Mouse (Mus musculus) left cerebral cortex, adult 2 months (tissue): ENCODE results near the gene Tmem140. TPM values are rescaled to one million over a fixed set of nuclear protein-coding genes. Genes with fewer than 3 reads are reported as not detected.

ENCODE experiments used
- DNase-seq, 2 experiments: peaks; one replicate each; pipeline ENCODE4 v3.0.0; 2021 to 2022; ENCODE audit warnings: low spot score in 2 of 2, mixed read lengths in 1 of 2; ENCODE audit errors: extremely low spot score in 1 of 2
- H3K27ac ChIP-seq: fragments of 200-600 bp; 2 replicates; pipeline ENCODE4 v1.8.1; 2022
- H3K4me3 ChIP-seq: fragments of 200-600 bp; 2 replicates; pipeline ENCODE4 v1.8.1; 2022
- CTCF ChIP-seq: fragments of 200-600 bp; IDR thresholded peaks from 2 replicates; pipeline ENCODE4 v1.8.1; 2022; ENCODE audit warnings: antibody characterized with exemption, mild to moderate bottlenecking, moderate library complexity
- intact Hi-C: fragments of 180-260 bp; cut with DNase I; formaldehyde crosslinking; loops from one replicate; pipeline ENCODE4 v1.15.1; 2025
- total RNA-seq, 2 experiments: library from RNA; stranded (reverse); gene quantifications; 2 replicates each; pipeline ENCODE4 v1.2.3; 2021

Tmem140 gene
- total RNA-seq, 2 experiments from 2014 or later = 3.1 TPM

DNA sequence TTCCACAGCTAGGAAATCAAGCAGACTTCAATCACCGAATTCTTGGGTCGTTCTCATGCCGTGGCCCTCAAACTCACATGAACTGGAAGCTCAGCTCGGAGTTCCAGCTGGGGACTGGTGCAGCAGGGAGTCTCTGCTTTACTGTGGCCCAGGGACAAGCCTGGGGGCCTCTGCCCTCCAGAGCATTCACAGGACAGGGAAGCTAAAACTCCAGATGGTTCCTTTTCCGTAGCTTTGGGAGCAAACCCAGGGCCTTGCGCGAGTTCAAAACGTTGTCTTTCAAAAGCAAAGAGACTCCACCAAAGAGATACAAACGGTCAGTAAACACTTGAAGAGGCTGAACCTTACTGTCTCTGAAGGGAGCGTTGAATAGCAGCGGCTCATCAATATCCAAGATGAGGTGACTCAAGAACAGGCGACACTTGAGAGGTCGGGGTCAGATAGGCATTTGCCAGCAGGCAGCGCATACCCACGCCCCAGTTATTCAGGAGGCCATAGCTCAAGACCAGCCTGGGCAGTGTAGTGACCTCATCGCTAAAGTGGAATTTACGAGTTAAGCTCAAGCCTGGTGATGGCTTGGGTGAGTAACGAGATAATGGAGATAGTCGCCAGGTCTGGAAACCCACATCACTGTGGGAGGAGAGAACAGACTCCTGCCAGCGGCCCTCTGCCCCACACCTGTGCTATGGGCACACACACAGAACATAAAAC lies 5.7 kb downstream of the Tmem140 start:
- Histone ChIP-seq H3K27ac (no peak overlapping the region), H3K4me3 (no peak overlapping the region)
- no peak for TF ChIP-seq CTCF
- DNase-seq = no peak
- intact Hi-C loops = no loop called here

GRCm38 (mm10) chr6:34869225-34869915 lies 6.4 kb downstream of the Tmem140 start:
- Histone ChIP-seq H3K27ac (peak overlapping the region; percentile 24; the same call in 1 of the 2 replicates), H3K4me3 (no peak overlapping the region)
- no peak for TF ChIP-seq CTCF
- intact Hi-C loops = no loop called here
- no peak for DNase-seq

GRCm38 (mm10) chr6:34870136-34870535 lies 7.2 kb downstream of the Tmem140 start:
- Histone ChIP-seq H3K4me3 (no peak overlapping the region), H3K27ac (no peak overlapping the region)
- TF ChIP-seq CTCF = no peak
- peak in 1 of 2 experiments; percentile 3 for DNase-seq
- intact Hi-C loops = no loop called here

GRCm38 (mm10) chr6:34870724-34871123 lies 7.8 kb downstream of the Tmem140 start:
- no peak overlapping the region for H3K27ac ChIP-seq
- DNase-seq = no peak
- H3K4me3 ChIP-seq = no peak overlapping the region
- intact Hi-C loops = no loop called here
- TF ChIP-seq CTCF = no peak

- DNase-seq = peak in 1 of 2 experiments; percentile 6
- no peak for TF ChIP-seq CTCF
- intact Hi-C loops = no loop called here
- Histone ChIP-seq H3K27ac (no peak overlapping the region), H3K4me3 (no peak overlapping the region)
Observed at GRCm38 (mm10) chr6:34871929-34872328, 9.0 kb downstream of the Tmem140 start.

DNA sequence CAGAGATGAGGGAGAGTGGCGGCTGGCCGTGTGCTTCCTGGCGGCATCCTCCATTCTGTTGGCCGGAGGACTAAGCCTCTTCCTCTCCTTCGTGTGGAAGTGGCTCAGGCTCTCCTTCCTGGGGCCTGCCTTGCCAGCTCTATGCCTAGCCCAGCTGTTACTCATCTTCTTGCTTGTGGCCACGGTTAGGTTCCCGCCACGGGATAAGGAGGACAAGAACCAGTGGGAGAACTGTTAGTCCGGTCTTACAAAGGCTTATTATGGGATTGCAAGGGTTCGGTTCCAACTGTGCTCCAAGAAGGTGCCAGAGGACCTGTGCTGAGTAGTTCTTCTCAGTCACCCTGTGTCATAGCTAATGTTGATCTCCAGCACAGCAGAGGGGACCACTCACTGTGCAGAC lies 9.9 kb downstream of the Tmem140 start:
- Histone ChIP-seq H3K27ac (no peak overlapping the region), H3K4me3 (no peak overlapping the region)
- no peak for DNase-seq
- no peak for TF ChIP-seq CTCF
- intact Hi-C loops = no loop called here

DNA sequence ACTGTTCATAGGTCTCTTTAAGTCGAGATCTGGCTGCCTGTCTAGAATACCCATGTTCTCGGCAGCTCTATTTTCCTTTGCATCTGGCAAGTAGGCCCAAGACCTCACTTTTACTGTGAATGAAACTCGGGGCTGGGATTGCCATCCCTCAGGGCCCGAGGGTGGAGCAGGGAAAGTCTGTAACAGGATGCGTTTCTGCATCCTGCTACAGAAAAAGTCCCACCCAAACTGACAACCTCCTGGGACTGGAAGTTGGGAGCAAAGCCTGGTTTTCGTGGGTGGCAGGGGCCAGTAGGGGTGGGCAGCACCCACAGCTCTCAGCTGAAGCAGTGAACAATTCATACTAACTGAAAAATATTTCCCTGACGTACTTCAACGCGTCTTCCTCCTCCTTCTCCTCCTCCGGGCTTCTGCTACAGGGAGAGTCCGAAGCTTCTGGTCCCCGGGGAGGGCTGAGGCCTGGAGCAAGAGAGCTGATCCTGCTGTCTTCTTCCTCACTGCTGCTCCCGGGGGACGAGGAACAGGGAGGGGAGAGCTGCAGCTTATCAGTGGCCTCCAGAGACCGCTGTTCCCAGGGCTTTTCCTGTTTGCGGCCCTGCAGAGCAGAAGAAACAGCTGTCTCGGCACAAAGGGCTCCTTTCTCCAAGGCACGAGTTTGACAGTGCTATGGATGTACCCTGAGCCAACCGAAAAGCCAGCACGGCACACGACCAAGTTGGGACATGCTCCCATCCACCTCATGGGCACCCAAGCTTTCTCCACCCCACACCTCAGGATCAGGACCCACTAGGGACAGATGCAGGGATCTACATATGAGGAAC lies 11.4 kb downstream of the Tmem140 start:
- peak in 1 of 2 experiments; percentile 7 for DNase-seq
- no peak overlapping the region for H3K4me3 ChIP-seq
- H3K27ac ChIP-seq = peak overlapping the region; percentile 72
- TF ChIP-seq CTCF = peak; percentile 8
- intact Hi-C loops = no loop called here

- Histone ChIP-seq H3K27ac (peak overlapping the region; percentile 72), H3K4me3 (no peak overlapping the region)
- DNase-seq = peak in 1 of 2 experiments; percentile 35
- TF ChIP-seq CTCF = no peak
- intact Hi-C loops = loop anchor here (5.0 kb wide), 1 partner anchor 122 kb away; no protein-coding TSS in a partner anchor
Observed at GRCm38 (mm10) chr6:34875268-34875761, 12.4 kb downstream of the Tmem140 start.

DNA sequence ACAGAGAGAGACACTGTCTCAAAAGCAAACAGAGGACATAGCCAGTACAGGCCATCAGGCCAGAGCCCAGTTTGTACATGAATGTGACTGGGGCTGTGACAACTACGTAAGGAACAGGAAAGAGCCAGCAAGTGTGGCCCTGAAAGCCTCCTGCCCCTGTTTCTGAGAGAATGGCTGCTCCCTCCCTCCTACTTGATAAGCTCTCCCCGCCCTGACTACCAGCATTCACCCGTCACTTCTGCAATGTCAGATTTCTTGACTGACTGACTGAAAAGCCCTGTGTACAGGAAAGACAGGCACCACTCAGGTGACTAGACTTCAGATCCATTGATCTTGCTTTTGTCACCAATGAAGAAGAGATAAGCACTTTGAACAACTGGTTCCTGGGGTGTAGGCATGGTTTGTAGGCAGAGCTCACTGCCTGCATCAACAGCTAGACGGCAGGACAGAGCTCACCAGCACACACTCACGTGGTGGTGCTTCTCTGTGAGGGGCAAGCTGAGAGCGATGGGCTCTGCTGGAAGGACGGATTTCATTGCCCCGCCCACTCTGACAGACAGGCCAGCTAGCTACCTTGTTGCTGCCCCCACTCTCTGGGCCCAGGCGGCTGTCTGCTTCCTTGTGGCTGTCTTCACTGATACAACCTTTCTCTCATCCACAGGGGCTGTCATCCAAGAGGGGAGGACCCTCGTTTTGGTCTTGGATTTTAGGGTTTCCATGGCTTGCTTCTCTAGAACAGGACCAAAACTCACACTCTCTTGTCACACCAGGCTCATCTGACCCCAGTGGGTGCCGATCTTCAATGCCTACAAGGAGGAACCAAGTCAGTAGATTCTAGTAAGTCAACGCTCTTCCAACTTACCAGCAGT lies 13.3 kb downstream of the Tmem140 start:
- Histone ChIP-seq H3K27ac (peak overlapping the region; percentile 72), H3K4me3 (no peak overlapping the region)
- peak in 1 of 2 experiments; percentile 11 for DNase-seq
- intact Hi-C loops = loop anchor here (5.0 kb wide), 1 partner anchor 121 kb away; no protein-coding TSS in a partner anchor
- TF ChIP-seq CTCF = no peak

GRCm38 (mm10) chr6:34876835-34877156 lies 13.8 kb downstream of the Tmem140 start:
- DNase-seq = peak in 1 of 2 experiments; percentile 7
- TF ChIP-seq CTCF = no peak
- H3K27ac ChIP-seq = 0 out of 2 replicates have a peak overlapping the region, but pooled peaks have one; percentile 96
- intact Hi-C loops = loop anchor here (5.0 kb wide), 1 partner anchor 121 kb away; no protein-coding TSS in a partner anchor
- no peak overlapping the region; the same call in 1 of the 2 replicates for H3K4me3 ChIP-seq
